Mouse (Mus musculus): ENCODE measurements around the gene Rif1.
A peak's percentile ranks its signal among the peaks of the same experiment; 100 is the strongest.
"Not testable (repeated sequence)": the region's sequence is repeated elsewhere in the genome, so short reads cannot be mapped to it uniquely, and the experiment has no call there.

Rif1 gene

GRCm38 (mm10) chr2:52072065-52072490 lies 554 bp upstream of the Rif1 start:
- DNase-seq (ENCODE audit: low spot score): peak; percentile 4

- no peak for DNase-seq (ENCODE audit: low spot score)
Observed at GRCm38 (mm10) chr2:52073141-52073904, 691 bp downstream of the Rif1 start.

GRCm38 (mm10) chr2:52078666-52079065 lies 6.0 kb downstream of the Rif1 start:
- no peak for DNase-seq (ENCODE audit: low spot score)

- DNase-seq (ENCODE audit: low spot score): no peak
Observed at GRCm38 (mm10) chr2:52084013-52084412, 11.4 kb downstream of the Rif1 start.

GRCm38 (mm10) chr2:52084571-52084970 lies 11.9 kb downstream of the Rif1 start:
- DNase-seq (ENCODE audit: low spot score): no peak

- no peak for DNase-seq (ENCODE audit: low spot score)
Observed at GRCm38 (mm10) chr2:52114086-52114485, 41.5 kb downstream of the Rif1 start.

- DNase-seq (ENCODE audit: low spot score): not testable (repeated sequence)
Observed at GRCm38 (mm10) chr2:52131370-52131769, 58.7 kb downstream of the Rif1 start.

- no peak for DNase-seq (ENCODE audit: low spot score)
Observed at GRCm38 (mm10) chr2:52133351-52133750, 60.7 kb downstream of the Rif1 start.

- no peak for DNase-seq (ENCODE audit: low spot score)
Observed at GRCm38 (mm10) chr2:52153064-52153463, 80.4 kb downstream of the Rif1 start.

GRCm38 (mm10) chr2:52169243-52170005 lies 96.8 kb downstream of the Rif1 start:
- DNase-seq (ENCODE audit: low spot score): no peak

Data from T-cell, adult 2 months (primary cell).